Mouse (Mus musculus): ENCODE measurements at regions not wholly inside any gene's neighbourhood (a gene's known extent, or its start where the extent isn't known, plus 50 kb on each side); places are given as distances from the start of the nearest gene placed in this dataset.

DNA sequence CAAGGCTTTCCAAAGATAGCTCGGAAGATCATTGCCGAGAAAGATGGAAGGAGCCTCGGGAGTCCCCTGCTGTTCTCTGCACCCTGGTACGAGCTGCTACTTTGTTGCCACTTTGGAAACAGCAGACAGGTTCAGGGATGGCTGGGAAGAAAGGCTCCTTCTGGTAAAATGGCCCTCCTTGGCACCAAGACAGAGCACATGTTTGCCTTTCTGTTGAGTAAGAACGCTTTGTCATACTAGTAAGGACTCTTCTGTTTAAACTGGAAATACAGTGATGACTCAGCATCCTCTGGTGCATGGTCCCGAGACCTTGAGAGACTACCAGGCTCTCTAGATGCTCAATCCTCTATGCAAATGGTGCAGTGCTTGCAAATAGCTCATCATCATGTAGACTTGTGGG, 118.2 kb upstream of the Dyrk2 start:
- WGBS = 94% methylated on average over 6 of the region's 6 CpGs
- no peak overlapping the region for H3K27ac ChIP-seq (ENCODE audit: insufficient read depth, low read depth, low read length)

DNA sequence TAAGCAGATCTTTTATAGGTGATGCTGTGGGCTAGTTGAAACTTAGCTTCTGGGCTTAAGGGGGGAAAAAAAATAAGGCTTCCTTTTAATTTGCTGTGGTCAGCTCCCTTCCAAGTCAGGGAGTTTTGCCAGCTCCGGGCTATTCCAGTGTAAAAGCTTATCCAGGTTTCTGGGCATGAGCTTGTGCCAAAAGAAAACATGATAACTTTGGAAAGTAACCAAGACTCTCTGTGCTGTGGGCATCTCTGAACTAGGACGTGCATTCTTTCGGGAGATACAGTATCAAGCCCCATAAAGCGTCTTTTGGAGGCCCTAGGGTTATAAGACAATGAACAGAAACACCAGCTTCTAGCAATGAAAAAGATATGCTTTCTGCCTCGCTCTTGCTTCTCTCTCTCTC, 114.6 kb upstream of the Dyrk2 start:
- 80% methylated on average over 5 of the region's 5 CpGs for WGBS
- TF ChIP-seq CTCF (IDR thresholded peaks at IDR 0.05; ENCODE audit: extremely low read depth, insufficient read length, insufficient replicate concordance, low read depth, low read length) (no peak), POLR2A (IDR thresholded peaks at IDR 0.05; ENCODE audit: low read depth, low read length) (no peak)
- no peaks in the 10 kb centered on the region for H3K27me3 ChIP-seq (ENCODE audit: control insufficient read depth, insufficient read depth, low read length)
- no peak overlapping the region for H3K27ac ChIP-seq (ENCODE audit: insufficient read depth, low read depth, low read length)
- H3K36me3 ChIP-seq (ENCODE audit: control insufficient read depth, insufficient read depth, low read length) = no peaks in the 10 kb centered on the region
- H3K4me3 ChIP-seq (ENCODE audit: low read depth, low read length) = no peak overlapping the region
- no peaks in the 10 kb centered on the region; the same call in 1 of the 2 replicates for H3K4me1 ChIP-seq (ENCODE audit: control insufficient read depth, insufficient read depth, insufficient read length, low read length)

More for the DNA sequence above, 118.2 kb upstream of the Dyrk2 start:
- Histone ChIP-seq H3K4me3 (ENCODE audit: low read depth, low read length) (no peak overlapping the region), H3K36me3 (ENCODE audit: control insufficient read depth, insufficient read depth, low read length) (no peaks in the 10 kb centered on the region), H3K27me3 (ENCODE audit: control insufficient read depth, insufficient read depth, low read length) (no peaks in the 10 kb centered on the region), H3K4me1 (ENCODE audit: control insufficient read depth, insufficient read depth, insufficient read length, low read length) (no peaks in the 10 kb centered on the region)
- TF ChIP-seq POLR2A (IDR thresholded peaks at IDR 0.05; ENCODE audit: low read depth, low read length) (no peak), CTCF (IDR thresholded peaks at IDR 0.05; ENCODE audit: extremely low read depth, insufficient read length, insufficient replicate concordance, low read depth, low read length) (no peak)

- no peak for TF ChIP-seq CTCF (IDR thresholded peaks at IDR 0.05; ENCODE audit: extremely low read depth, insufficient read length, insufficient replicate concordance, low read depth, low read length)
- no peak for TF ChIP-seq POLR2A (IDR thresholded peaks at IDR 0.05; ENCODE audit: low read depth, low read length)
These were observed 111.4 kb upstream of the Dyrk2 start for GRCm38 (mm10) chr10:118981446-118981845.

GRCm38 (mm10) chr10:118979339-118979738, 109.3 kb upstream of the Dyrk2 start:
- Histone ChIP-seq H3K27me3 (ENCODE audit: control insufficient read depth, insufficient read depth, low read length) (no peaks in the 10 kb centered on the region), H3K36me3 (ENCODE audit: control insufficient read depth, insufficient read depth, low read length) (no peaks in the 10 kb centered on the region), H3K4me3 (ENCODE audit: low read depth, low read length) (no peak overlapping the region), H3K27ac (ENCODE audit: insufficient read depth, low read depth, low read length) (no peak overlapping the region), H3K4me1 (ENCODE audit: control insufficient read depth, insufficient read depth, insufficient read length, low read length) (peaks cover 12% of the 10 kb centered on the region; the same call in 1 of the 2 replicates)
- 67% methylated on average over 13 of the region's 13 CpGs for WGBS
- no peak for TF ChIP-seq POLR2A (IDR thresholded peaks at IDR 0.05; ENCODE audit: low read depth, low read length)
- TF ChIP-seq CTCF (IDR thresholded peaks at IDR 0.05; ENCODE audit: extremely low read depth, insufficient read length, insufficient replicate concordance, low read depth, low read length) = no peak

More at GRCm38 (mm10) chr10:118981446-118981845, 111.4 kb upstream of the Dyrk2 start:
- WGBS = 26% methylated on average over 5 of the region's 5 CpGs
- Histone ChIP-seq H3K27ac (ENCODE audit: insufficient read depth, low read depth, low read length) (no peak overlapping the region), H3K4me1 (ENCODE audit: control insufficient read depth, insufficient read depth, insufficient read length, low read length) (peaks cover 12% of the 10 kb centered on the region; the same call in 1 of the 2 replicates), H3K36me3 (ENCODE audit: control insufficient read depth, insufficient read depth, low read length) (no peaks in the 10 kb centered on the region), H3K4me3 (ENCODE audit: low read depth, low read length) (no peak overlapping the region), H3K27me3 (ENCODE audit: control insufficient read depth, insufficient read depth, low read length) (no peaks in the 10 kb centered on the region)

GRCm38 (mm10) chr10:118978181-118978743, 108.3 kb upstream of the Dyrk2 start:
- H3K27ac ChIP-seq (ENCODE audit: insufficient read depth, low read depth, low read length) = peak overlapping the region; percentile 55
- peaks cover 12% of the 10 kb centered on the region; the same call in 1 of the 2 replicates for H3K4me1 ChIP-seq (ENCODE audit: control insufficient read depth, insufficient read depth, insufficient read length, low read length)
- TF ChIP-seq POLR2A (IDR thresholded peaks at IDR 0.05; ENCODE audit: low read depth, low read length) = no peak
- no peak for TF ChIP-seq CTCF (IDR thresholded peaks at IDR 0.05; ENCODE audit: extremely low read depth, insufficient read length, insufficient replicate concordance, low read depth, low read length)
- 42% methylated on average over 10 of the region's 10 CpGs for WGBS
- H3K4me3 ChIP-seq (ENCODE audit: low read depth, low read length) = no peak overlapping the region
- no peaks in the 10 kb centered on the region for H3K36me3 ChIP-seq (ENCODE audit: control insufficient read depth, insufficient read depth, low read length)
- no peaks in the 10 kb centered on the region for H3K27me3 ChIP-seq (ENCODE audit: control insufficient read depth, insufficient read depth, low read length)

DNA sequence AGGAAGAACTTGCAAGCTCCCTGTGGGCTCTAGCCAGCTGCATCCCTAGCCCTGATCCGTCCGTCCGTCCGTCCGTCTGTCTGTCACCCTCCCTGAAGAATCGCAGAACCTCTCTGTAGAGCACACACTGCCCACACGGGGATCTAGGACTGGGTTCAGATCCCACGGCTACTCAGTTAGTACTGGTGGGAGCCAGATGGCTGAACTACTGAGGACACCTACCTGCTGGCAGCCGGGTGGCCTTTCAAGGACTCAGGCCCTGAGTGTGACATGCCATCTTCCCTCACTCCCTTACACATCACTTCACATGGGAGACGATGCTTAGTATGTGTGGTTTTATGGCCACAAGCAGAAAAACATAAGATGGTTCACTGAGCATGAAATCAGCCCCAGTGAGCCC, 106.4 kb upstream of the Dyrk2 start:
- no peaks in the 10 kb centered on the region for H3K36me3 ChIP-seq (ENCODE audit: control insufficient read depth, insufficient read depth, low read length)
- peaks cover 12% of the 10 kb centered on the region; the same call in 1 of the 2 replicates for H3K4me1 ChIP-seq (ENCODE audit: control insufficient read depth, insufficient read depth, insufficient read length, low read length)
- no peak overlapping the region for H3K4me3 ChIP-seq (ENCODE audit: low read depth, low read length)
- no peak overlapping the region for H3K27ac ChIP-seq (ENCODE audit: insufficient read depth, low read depth, low read length)
- TF ChIP-seq CTCF (IDR thresholded peaks at IDR 0.05; ENCODE audit: extremely low read depth, insufficient read length, insufficient replicate concordance, low read depth, low read length) = no peak
- no peak for TF ChIP-seq POLR2A (IDR thresholded peaks at IDR 0.05; ENCODE audit: low read depth, low read length)
- 91% methylated on average over 10 of the region's 10 CpGs for WGBS
- H3K27me3 ChIP-seq (ENCODE audit: control insufficient read depth, insufficient read depth, low read length) = no peaks in the 10 kb centered on the region

DNA sequence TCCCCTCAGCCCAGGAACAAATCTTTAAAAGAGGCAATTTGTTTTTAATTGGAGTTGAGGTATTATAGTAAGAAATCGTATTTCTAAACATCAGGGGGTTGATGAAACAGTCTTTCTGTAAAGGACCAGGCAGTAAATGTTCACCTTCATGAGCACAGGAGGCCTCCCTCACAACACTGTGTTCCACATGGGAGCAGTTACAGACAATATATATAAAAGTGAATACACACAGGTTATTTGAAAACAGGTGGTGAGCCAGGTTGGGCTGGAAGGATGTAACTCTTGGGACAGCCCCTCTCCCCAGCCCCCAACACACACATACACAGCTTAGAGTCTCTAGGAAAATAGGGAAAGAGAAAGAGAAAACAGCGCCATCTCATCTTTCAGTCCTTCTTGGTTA, 105.8 kb upstream of the Dyrk2 start:
- peaks cover 12% of the 10 kb centered on the region for H3K4me1 ChIP-seq (ENCODE audit: control insufficient read depth, insufficient read depth, insufficient read length, low read length)
- 89% methylated on average over 2 of the region's 2 CpGs for WGBS
- H3K27me3 ChIP-seq (ENCODE audit: control insufficient read depth, insufficient read depth, low read length) = no peaks in the 10 kb centered on the region
- no peak overlapping the region for H3K27ac ChIP-seq (ENCODE audit: insufficient read depth, low read depth, low read length)
- H3K4me3 ChIP-seq (ENCODE audit: low read depth, low read length) = no peak overlapping the region
- no peak for TF ChIP-seq POLR2A (IDR thresholded peaks at IDR 0.05; ENCODE audit: low read depth, low read length)
- no peak for TF ChIP-seq CTCF (IDR thresholded peaks at IDR 0.05; ENCODE audit: extremely low read depth, insufficient read length, insufficient replicate concordance, low read depth, low read length)
- no peaks in the 10 kb centered on the region for H3K36me3 ChIP-seq (ENCODE audit: control insufficient read depth, insufficient read depth, low read length)
